Mouse (Mus musculus) central nervous system, embryonic 14 days (tissue): ENCODE data around the gene Gm10229. TPM values are rescaled to one million over a fixed set of nuclear protein-coding genes. Genes with fewer than 3 reads are reported as not detected.

Experiments
- polyA plus RNA-seq: library from polyadenylated mRNA; depleted of rRNA; stranded (reverse); fragments of >200 nt; gene quantifications from 2 replicates; pipeline ENCODE4 v1.2.3, GENCODE M21; 2012; rRNA removed

The Gm10229 gene
- polyA plus RNA-seq: not detected in 2 replicates

DNA sequence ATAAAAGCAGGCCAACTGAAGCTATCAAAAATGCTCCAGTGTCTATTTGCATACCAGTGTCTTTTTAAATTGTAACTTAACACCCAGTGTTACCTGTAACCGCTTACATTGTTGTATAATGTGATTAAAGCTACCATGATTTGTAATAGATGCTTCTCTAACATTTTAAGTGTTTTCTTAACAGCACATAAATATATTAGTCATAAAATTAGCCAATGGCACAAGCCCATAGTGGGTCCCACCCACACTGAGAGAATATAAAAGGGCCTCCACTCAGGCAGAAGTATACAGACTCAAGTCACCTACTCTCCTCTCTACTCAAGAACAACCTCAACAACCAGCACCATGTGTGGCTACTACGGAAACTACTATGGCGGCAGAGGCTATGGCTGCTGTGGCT, at the start of gene Gm10229:
Gene Gm10229 (plus strand): TSS at position 301 of the 400 bp plus-strand sequence.

DNA sequence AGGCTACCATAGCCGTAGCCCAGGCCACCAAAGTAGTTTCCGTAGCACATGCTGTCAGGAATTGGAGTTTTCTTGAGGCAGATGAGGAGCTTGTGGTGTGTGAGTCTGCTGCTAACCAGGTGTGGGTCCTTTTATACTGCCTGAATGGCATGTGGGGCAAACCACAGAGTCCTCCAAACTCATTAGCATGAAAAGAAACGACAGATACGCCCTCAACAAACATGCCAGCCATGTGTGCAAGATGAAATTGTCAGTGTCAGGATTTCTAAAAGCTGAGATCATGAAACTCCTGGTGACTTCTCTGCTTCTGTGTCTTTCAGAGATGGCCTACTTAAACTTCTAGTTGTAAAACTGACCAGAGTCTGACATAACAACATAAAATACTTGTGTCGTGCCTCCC, 4.4 kb upstream of the Gm10229 start, which contains the start of gene Krtap22-2:
Gene Krtap22-2 (minus strand): TSS at position 101 of the 400 bp plus-strand sequence.

DNA sequence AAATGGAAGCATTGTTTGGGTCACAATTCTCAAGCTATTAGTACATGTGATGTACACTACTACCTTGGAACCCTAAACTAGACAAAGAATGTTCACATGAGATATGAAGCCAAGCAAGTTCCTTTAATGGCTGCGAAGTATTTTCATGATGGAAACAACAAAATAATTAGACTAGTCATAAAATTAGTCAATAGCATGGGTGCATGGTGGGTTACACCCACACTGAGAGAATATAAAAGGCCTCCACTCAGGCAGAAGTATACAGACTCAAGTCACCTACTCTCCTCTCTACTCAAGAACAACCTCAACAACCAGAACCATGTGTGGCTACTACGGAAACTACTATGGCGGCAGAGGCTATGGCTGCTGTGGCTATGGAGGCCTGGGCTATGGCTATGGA, 16.3 kb downstream of the Gm10229 start, which contains the start of gene Krtap6-1:
Gene Krtap6-1 (plus strand): TSS at position 301 of the 400 bp plus-strand sequence.

DNA sequence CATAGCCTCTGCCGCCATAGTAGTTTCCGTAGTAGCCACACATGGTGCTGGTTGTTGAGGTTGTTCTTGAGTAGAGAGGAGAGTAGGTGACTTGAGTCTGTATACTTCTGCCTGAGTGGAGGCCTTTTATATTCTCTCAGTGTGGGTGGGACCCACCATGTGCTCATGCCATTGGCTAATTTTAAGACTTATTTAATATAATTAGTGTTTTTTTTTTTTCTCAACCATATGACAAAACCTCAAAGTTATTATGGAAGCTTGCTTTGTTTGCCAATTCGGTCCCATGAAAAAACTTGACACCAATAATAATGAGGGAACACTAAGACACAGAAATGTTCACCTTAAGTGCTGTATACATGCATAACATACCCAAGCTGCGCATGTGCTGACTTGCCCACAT, 26.3 kb downstream of the Gm10229 start, which contains the start of gene Gm10228:
Gene Gm10228 (minus strand): TSS at position 101 of the 400 bp plus-strand sequence.

DNA sequence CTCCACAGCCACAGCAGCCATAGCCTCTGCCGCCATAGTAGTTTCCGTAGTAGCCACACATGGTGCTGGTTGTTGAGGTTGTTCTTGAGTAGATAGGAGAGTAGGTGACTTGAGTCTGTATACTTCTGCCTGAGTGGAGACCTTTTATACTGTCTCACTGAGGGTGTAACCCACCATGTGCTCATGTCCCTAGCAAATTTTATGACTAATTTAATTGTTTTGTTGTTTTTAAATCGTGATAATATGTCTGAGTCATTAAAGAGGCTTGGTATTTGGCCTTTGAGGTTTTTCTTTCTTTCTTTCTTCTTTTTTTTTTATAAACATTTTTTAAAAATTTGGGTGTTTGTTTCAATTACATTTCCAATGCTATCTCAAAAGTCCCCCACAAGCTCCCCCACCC, 32.7 kb downstream of the Gm10229 start, which contains the start of gene Krtap6-5:
Gene Krtap6-5 (minus strand): TSS at position 101 of the 400 bp plus-strand sequence.

DNA sequence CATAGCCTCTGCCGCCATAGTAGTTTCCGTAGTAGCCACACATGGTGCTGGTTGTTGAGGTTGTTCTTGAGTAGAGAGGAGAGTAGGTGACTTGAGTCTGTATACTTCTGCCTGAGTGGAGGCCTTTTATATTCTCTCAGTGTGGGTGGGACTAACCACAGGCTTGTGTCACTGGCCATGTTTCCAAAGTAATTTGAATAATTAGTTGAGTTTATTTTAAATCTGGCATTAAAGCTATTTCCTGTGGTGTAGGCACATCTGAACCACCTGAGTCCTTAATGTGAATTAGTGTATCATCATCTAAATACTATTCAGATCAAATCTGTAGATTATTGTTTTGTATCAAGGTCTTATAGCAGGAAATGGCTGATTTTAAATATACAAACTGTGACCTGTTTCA, 48.8 kb downstream of the Gm10229 start, which contains the start of gene 1110025L11Rik:
Gene 1110025L11Rik (minus strand): TSS at position 101 of the 400 bp plus-strand sequence.

Other genes starting within 250 kb of the Gm10229 start
- gene 2310057N15Rik, start 241.1 kb upstream of the Gm10229 start, polyA plus RNA-seq: not detected in 2 replicates
- gene Gm5965, start 237.4 kb upstream of the Gm10229 start, polyA plus RNA-seq: not detected in 2 replicates
- gene Gm20741, start 203.1 kb upstream of the Gm10229 start, polyA plus RNA-seq: not detected in 2 replicates
- not detected in 2 replicates for gene Krtap15, start 195.1 kb upstream of the Gm10229 start, polyA plus RNA-seq
- gene Krtap14, start 189.1 kb upstream of the Gm10229 start, polyA plus RNA-seq: not detected in 2 replicates
- gene Krtap19-1, start 145.9 kb upstream of the Gm10229 start, polyA plus RNA-seq: not detected in 2 replicates
- gene Krtap19-2, start 141.0 kb upstream of the Gm10229 start, polyA plus RNA-seq: not detected in 2 replicates
- not detected in 2 replicates for gene Krtap19-3, start 137.2 kb upstream of the Gm10229 start, polyA plus RNA-seq
- gene Krtap19-4, start 130.2 kb upstream of the Gm10229 start, polyA plus RNA-seq: not detected in 2 replicates
- gene Krtap19-5, start 118.8 kb upstream of the Gm10229 start, polyA plus RNA-seq: not detected in 2 replicates
- not detected in 2 replicates for gene Krtap19-9b, start 83.0 kb upstream of the Gm10229 start, polyA plus RNA-seq
- not detected in 2 replicates for gene Krtap16-3, start 52.4 kb upstream of the Gm10229 start, polyA plus RNA-seq
- gene Krtap22-2, start 4.5 kb upstream of the Gm10229 start, polyA plus RNA-seq: not detected in 2 replicates
- not detected in 2 replicates for gene Krtap6-1, start 16.4 kb downstream of the Gm10229 start, polyA plus RNA-seq
- gene Gm10228, start 26.2 kb downstream of the Gm10229 start, polyA plus RNA-seq: not detected in 2 replicates
- gene Krtap6-5, start 32.6 kb downstream of the Gm10229 start, polyA plus RNA-seq: not detected in 2 replicates
- gene 1110025L11Rik, start 48.7 kb downstream of the Gm10229 start, polyA plus RNA-seq: not detected in 2 replicates
- not detected in 2 replicates for gene Krtap6-3, start 68.7 kb downstream of the Gm10229 start, polyA plus RNA-seq
- gene Gm6358, start 125.6 kb downstream of the Gm10229 start, polyA plus RNA-seq: not detected in 2 replicates
- gene Gm10061, start 135.8 kb downstream of the Gm10229 start, polyA plus RNA-seq: not detected in 2 replicates
- gene Gm9789, start 142.7 kb downstream of the Gm10229 start, polyA plus RNA-seq: not detected in 2 replicates
- gene Gm7735, start 154.2 kb downstream of the Gm10229 start, polyA plus RNA-seq: not detected in 2 replicates
- gene 1110057P08Rik, start 159.5 kb downstream of the Gm10229 start, polyA plus RNA-seq: not detected in 2 replicates
- gene Krtap20-2, start 190.6 kb downstream of the Gm10229 start, polyA plus RNA-seq: not detected in 2 replicates